Mouse (Mus musculus) megakaryocyte, embryonic 14.5 days (primary cell): Measurements from ENCODE around the gene Fam181a.

ENCODE experiments used
- FLI1 ChIP-seq: IDR thresholded peaks from 2 replicates; pipeline ENCODE4 v1.6.1; 2012; ENCODE audit warnings: low read length, inconsistent platforms, mixed read lengths
- GATA1 ChIP-seq: IDR thresholded peaks from 3 replicates; pipeline ENCODE4 v1.6.1; 2012; ENCODE audit warnings: mixed read lengths, low read length, inconsistent platforms, borderline replicate concordance

- no peak for TF ChIP-seq FLI1
- no peak for TF ChIP-seq GATA1
Observed at GRCm38 (mm10) chr12:103347406-103347805, 36.6 kb downstream of the Fam181a start.
